Mouse (Mus musculus): ENCODE results near the gene Irf9.

Irf9 gene

GRCm38 (mm10) chr14:55614565-55615178, 11.3 kb downstream of the Irf9 start:
- no peak for DNase-seq (ENCODE audit: low spot score in 2 of 2)

- DNase-seq (ENCODE audit: low spot score in 2 of 2): no peak
Measured at GRCm38 (mm10) chr14:55615876-55616275, 12.5 kb downstream of the Irf9 start.

GRCm38 (mm10) chr14:55616844-55617243, 13.5 kb downstream of the Irf9 start:
- DNase-seq (ENCODE audit: low spot score in 2 of 2): no peak

- DNase-seq (ENCODE audit: low spot score in 2 of 2): peak in 1 of 2 experiments; percentile 17
Measured at GRCm38 (mm10) chr14:55617822-55618221, 14.5 kb downstream of the Irf9 start, which contains the start of gene Rec8. Gene Rec8 (plus strand): TSS chr14:55618037.

GRCm38 (mm10) chr14:55618486-55619195, 15.3 kb downstream of the Irf9 start:
- peak in 1 of 2 experiments; percentile 17 for DNase-seq (ENCODE audit: low spot score in 2 of 2)

GRCm38 (mm10) chr14:55628077-55628827, 24.9 kb downstream of the Irf9 start:
- no peak for DNase-seq (ENCODE audit: low spot score in 2 of 2)

GRCm38 (mm10) chr14:55629312-55629711, 25.9 kb downstream of the Irf9 start:
- DNase-seq (ENCODE audit: low spot score in 2 of 2): peak; percentile 48 to 62

- DNase-seq (ENCODE audit: low spot score in 2 of 2): no peak
Measured at GRCm38 (mm10) chr14:55634874-55635522, 31.6 kb downstream of the Irf9 start.

- peak; percentile 83 to 84 for DNase-seq (ENCODE audit: low spot score in 2 of 2)
Measured at GRCm38 (mm10) chr14:55635523-55636007, 32.2 kb downstream of the Irf9 start, which contains the start of gene Ipo4. Gene Ipo4 (minus strand): TSS chr14:55635957.

- no peak for DNase-seq (ENCODE audit: low spot score in 2 of 2)
Measured at GRCm38 (mm10) chr14:55637795-55638194, 34.4 kb downstream of the Irf9 start, which contains the start of gene Gm49378. Gene Gm49378 (minus strand): TSS chr14:55637895.

- no peak for DNase-seq (ENCODE audit: low spot score in 2 of 2)
Measured at GRCm38 (mm10) chr14:55640816-55641215, 37.4 kb downstream of the Irf9 start.

GRCm38 (mm10) chr14:55641291-55641690, 37.9 kb downstream of the Irf9 start:
- DNase-seq (ENCODE audit: low spot score in 2 of 2): no peak

- DNase-seq (ENCODE audit: low spot score in 2 of 2): no peak
Measured at GRCm38 (mm10) chr14:55642679-55643059, 39.3 kb downstream of the Irf9 start.

- DNase-seq (ENCODE audit: low spot score in 2 of 2): peak; percentile 83
Measured at GRCm38 (mm10) chr14:55643060-55643907, 39.9 kb downstream of the Irf9 start, which contains the start of gene Tm9sf1. Gene Tm9sf1 (minus strand): TSS chr14:55643806.

GRCm38 (mm10) chr14:55644261-55644888, 41.0 kb downstream of the Irf9 start:
- peak; percentile 10 to 18 for DNase-seq (ENCODE audit: low spot score in 2 of 2)

- DNase-seq (ENCODE audit: low spot score in 2 of 2): no peak
Measured at GRCm38 (mm10) chr14:55649884-55650283, 46.5 kb downstream of the Irf9 start, which contains the start of gene Tssk4. Gene Tssk4 (plus strand): TSS chr14:55650184.

GRCm38 (mm10) chr14:55651528-55651927, 48.2 kb downstream of the Irf9 start:
- DNase-seq (ENCODE audit: low spot score in 2 of 2): no peak

- DNase-seq (ENCODE audit: low spot score in 2 of 2): no peak
Measured at GRCm38 (mm10) chr14:55656935-55657334, 53.6 kb downstream of the Irf9 start.

GRCm38 (mm10) chr14:55658011-55658410, 54.6 kb downstream of the Irf9 start:
- no peak for DNase-seq (ENCODE audit: low spot score in 2 of 2)
